Mouse (Mus musculus) adrenal gland, postnatal 25 days (tissue): Measurements from ENCODE around the gene Rhox3e. TPM values are rescaled to one million over a fixed set of nuclear protein-coding genes. Genes with fewer than 3 reads are reported as not detected.
"Not testable (repeated sequence)": the region's sequence is repeated elsewhere in the genome, so short reads cannot be mapped to it uniquely, and the experiment has no call there.

Source experiments
- DNase-seq: peaks from one replicate; pipeline ENCODE4 v3.0.0; 2021; ENCODE audit warnings: mixed read lengths
- long read RNA-seq: library from polyadenylated mRNA; stranded (forward); transcript quantifications from one replicate; pipeline ENCODE4 v2.0.0, GENCODE M21; 2021
- total RNA-seq: library from RNA; stranded (reverse); gene quantifications from 2 replicates; pipeline ENCODE4 v1.2.3, GENCODE M21; 2021

Gene Rhox3e
- total RNA-seq: not detected in 2 replicates
- long read RNA-seq: 0 reads

DNA sequence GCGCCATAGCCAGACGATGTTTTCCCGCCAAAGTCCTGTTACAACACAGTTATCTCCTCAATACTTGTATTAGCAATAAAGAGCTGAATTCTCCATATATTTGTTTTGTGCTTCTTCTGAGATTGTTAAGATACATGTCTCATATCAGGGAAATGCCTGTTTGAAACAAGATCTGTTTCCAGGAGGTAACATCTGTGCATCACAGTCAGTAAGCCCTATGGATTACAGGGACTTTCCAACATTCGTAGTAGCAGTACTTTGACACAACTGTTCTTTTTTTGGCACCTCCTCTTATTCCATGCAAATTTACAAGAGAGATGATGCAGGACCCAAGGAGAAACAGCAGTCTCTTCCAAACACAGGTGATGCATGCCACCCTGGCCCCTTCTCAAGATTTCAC, at the start of gene Rhox3e:
Gene Rhox3e (plus strand): TSS at position 301 of the 400 bp plus-strand sequence.
- DNase-seq: not testable (repeated sequence)

DNA sequence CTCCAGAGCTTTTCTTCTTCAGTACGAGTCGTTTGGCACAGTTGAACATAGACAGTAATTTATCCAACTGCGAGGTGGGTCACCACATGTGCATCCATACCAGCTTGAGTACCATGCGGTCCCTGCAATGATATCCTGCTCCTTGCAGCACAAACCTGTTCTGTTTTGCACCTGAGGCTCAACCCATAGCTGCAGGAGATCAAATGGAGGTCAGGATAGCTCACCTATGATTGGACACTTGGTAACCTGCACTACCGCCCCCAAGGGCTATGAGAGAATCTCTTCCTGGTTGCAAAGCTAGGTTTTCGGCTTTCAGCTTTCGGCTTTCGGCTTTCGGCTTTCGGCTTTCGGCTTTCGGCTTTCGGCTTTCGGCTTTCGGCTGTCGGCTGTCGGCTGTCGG, 27.8 kb upstream of the Rhox3e start, which contains the start of gene Rhox4d:
Gene Rhox4d (plus strand): TSS at position 301 of the 400 bp plus-strand sequence.
- not testable (repeated sequence) for DNase-seq

DNA sequence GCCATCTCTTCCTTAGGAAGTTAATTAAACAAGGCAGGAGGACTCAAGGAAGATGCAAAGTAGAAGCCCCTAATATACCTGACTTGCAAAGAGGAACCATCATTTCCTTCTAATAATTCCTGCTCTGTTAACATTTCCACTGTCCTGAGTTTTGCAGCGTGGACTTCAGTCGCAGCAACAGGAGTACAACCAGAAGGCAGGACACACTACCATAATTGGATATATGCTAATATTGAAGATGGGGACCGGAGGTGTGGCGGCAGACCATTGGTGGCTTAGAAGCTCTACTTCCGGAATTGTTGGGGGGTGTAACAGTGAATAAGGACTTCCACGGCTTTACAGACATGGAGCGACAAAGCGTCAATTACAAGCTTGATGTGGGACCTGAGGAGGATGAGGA, 11.7 kb upstream of the Rhox3e start, which contains the start of gene Rhox2e:
Gene Rhox2e (plus strand): TSS at position 301 of the 400 bp plus-strand sequence.
- not testable (repeated sequence) for DNase-seq

DNA sequence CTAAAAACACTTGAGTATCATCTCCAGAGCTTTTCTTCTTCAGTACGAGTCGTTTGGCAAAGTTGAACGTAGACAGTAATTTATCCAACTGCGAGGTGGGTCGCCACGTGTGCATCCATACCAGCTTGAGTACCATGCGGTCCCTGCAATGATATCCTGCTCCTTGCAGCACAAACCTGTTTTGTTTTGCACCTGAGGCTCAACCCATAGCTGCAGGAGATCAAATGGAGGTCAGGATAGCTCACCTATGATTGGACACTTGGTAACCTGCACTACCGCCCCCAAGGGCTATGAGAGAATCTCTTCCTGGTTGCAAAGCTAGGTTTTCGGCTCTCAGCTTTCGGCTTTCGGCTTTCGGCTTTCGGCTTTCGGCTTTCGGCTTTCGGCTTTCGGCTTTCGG, 15.3 kb downstream of the Rhox3e start, which contains the start of gene Rhox4e:
Gene Rhox4e (plus strand): TSS at position 301 of the 400 bp plus-strand sequence.
- not testable (repeated sequence) for DNase-seq

DNA sequence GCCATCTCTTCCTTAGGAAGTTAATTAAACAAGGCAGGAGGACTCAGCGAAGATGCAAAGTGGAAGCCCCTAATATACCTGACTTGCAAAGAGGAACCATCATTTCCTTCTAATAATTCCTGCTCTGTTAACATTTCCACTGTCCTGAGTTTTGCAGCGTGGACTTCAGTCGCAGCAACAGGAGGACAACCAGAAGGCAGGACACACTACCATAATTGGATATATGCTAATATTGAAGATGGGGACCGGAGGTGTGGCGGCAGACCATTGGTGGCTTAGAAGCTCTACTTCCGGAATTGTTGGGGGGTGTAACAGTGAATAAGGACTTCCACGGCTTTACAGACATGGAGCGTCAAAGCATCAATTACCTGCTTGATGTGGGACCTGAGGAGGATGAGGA, 29.3 kb downstream of the Rhox3e start, which contains the start of gene Rhox2f:
Gene Rhox2f (plus strand): TSS at position 301 of the 400 bp plus-strand sequence.
- not testable (repeated sequence) for DNase-seq

DNA sequence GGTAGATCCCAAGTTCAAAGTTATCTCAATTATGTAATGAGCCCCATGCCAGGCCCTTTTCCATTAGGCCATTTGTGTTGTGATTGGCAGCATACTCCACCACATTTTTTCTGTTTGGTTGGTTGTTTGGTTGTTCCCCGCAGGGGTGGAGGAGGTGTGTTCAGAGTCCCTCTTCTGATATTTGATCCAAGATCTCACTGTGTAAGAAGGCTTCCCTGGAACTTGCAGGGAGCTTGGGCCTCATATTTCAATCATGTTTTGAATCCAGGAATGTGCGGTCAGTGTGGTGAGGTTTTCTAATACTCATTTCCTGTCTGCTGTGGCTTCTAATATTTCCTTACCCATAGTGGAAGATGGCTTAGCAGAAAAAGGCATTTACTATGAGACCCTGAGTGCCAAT, 30.8 kb downstream of the Rhox3e start:
- not testable (repeated sequence) for DNase-seq

DNA sequence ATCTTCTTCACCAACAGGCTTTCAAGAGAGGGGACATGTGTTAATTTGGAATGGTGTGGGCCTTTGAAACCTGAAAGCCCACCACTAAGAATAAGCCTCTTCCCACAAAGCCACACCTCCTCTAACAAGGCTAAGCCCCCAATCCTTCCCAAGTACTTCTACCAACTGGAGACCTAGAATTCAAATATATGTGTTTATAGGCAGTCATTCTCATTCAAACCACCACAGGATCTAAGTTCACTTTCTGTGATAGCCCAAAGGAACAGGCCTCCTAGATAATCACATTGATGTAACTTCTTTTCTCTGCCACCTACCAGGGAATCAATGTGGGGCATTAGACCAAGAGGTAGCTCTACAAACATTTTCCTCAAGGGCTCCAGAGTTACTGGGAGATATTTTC, 38.9 kb downstream of the Rhox3e start, which contains the start of gene Rhox3f:
Gene Rhox3f (plus strand): TSS at position 301 of the 400 bp plus-strand sequence.
- DNase-seq: not testable (repeated sequence)

Other genes with a start within 250 kb of the Rhox3e start
- not detected in 2 replicates for gene Rhox3a2, start 162.0 kb upstream of the Rhox3e start, total RNA-seq
- gene Rhox4a2, start 151.2 kb upstream of the Rhox3e start, total RNA-seq: not detected in 2 replicates
- gene Rhox2b, start 130.0 kb upstream of the Rhox3e start, total RNA-seq: not detected in 2 replicates
- gene Rhox4b, start 109.5 kb upstream of the Rhox3e start, total RNA-seq: not detected in 2 replicates
- not detected in 2 replicates for gene Rhox2c, start 88.3 kb upstream of the Rhox3e start, total RNA-seq
- gene Rhox3c, start 83.4 kb upstream of the Rhox3e start, total RNA-seq: not detected in 2 replicates
- gene Rhox4c, start 61.7 kb upstream of the Rhox3e start, total RNA-seq: not detected in 2 replicates
- gene Rhox2d, start 48.6 kb upstream of the Rhox3e start, total RNA-seq: not detected in 2 replicates
- not detected in 2 replicates for gene Rhox4d, start 27.7 kb upstream of the Rhox3e start, total RNA-seq
- not detected in 2 replicates for gene Rhox2e, start 11.6 kb upstream of the Rhox3e start, total RNA-seq
- gene Rhox4e, start 15.4 kb downstream of the Rhox3e start, total RNA-seq: not detected in 2 replicates
- gene Rhox2f, start 29.4 kb downstream of the Rhox3e start, total RNA-seq: not detected in 2 replicates
- not detected in 2 replicates for gene Rhox3f, start 39.0 kb downstream of the Rhox3e start, total RNA-seq
- not detected in 2 replicates for gene Rhox4f, start 65.7 kb downstream of the Rhox3e start, total RNA-seq
- not detected in 2 replicates for gene Rhox3g, start 86.6 kb downstream of the Rhox3e start, total RNA-seq
- gene Rhox2g, start 101.5 kb downstream of the Rhox3e start, total RNA-seq: not detected in 2 replicates
- gene Rhox4g, start 109.3 kb downstream of the Rhox3e start, total RNA-seq: not detected in 2 replicates
- not detected in 2 replicates for gene Rhox3h, start 126.7 kb downstream of the Rhox3e start, total RNA-seq
- gene Rhox2h, start 131.3 kb downstream of the Rhox3e start, total RNA-seq: not detected in 2 replicates